Mouse (Mus musculus) midbrain, embryonic 15.5 days (tissue): Measurements from ENCODE around the gene Cic. TPM values are rescaled to one million over a fixed set of nuclear protein-coding genes. Genes with fewer than 3 reads are reported as not detected.

Experiments
- ATAC-seq: fragments of 200-750 bp; cut with Nextera tagmentation; replicated peaks from 2 replicates; pipeline ENCODE4 v1.8.0; 2017; ENCODE audit warnings: moderate TSS enrichment
- H3K27ac ChIP-seq: fragments of 300-500 bp; sonication (generic); 2 replicates; pipeline ENCODE4 v1.5.1; 2015; ENCODE audit warnings: mild to moderate bottlenecking, inconsistent platforms
- H3K27me3 ChIP-seq: fragments of 300-500 bp; sonication (generic); replicated peaks from 2 replicates; pipeline ENCODE4 v1.6.1; 2015; ENCODE audit warnings: inconsistent platforms
- H3K36me3 ChIP-seq: fragments of 300-500 bp; sonication (generic); replicated peaks from 2 replicates; pipeline ENCODE4 v1.6.1; 2015; ENCODE audit warnings: inconsistent platforms
- H3K4me1 ChIP-seq: fragments of 300-500 bp; sonication (generic); 2 replicates; pipeline ENCODE4 v1.6.1; 2015; ENCODE audit warnings: inconsistent platforms
- H3K4me2 ChIP-seq: fragments of 300-500 bp; sonication (generic); 2 replicates; pipeline ENCODE4 v1.6.1; 2015; ENCODE audit warnings: inconsistent platforms, mild to moderate bottlenecking, moderate library complexity
- H3K4me3 ChIP-seq: fragments of 300-500 bp; sonication (generic); 2 replicates; pipeline ENCODE4 v1.5.1; 2015; ENCODE audit warnings: mild to moderate bottlenecking, inconsistent platforms
- H3K9ac ChIP-seq: fragments of 300-500 bp; sonication (generic); 2 replicates; pipeline ENCODE4 v1.6.1; 2015; ENCODE audit warnings: mild to moderate bottlenecking, inconsistent platforms
- H3K9me3 ChIP-seq: fragments of 300-500 bp; sonication (generic); 2 replicates; pipeline ENCODE4 v1.6.1; 2016; ENCODE audit warnings: inconsistent platforms
- WGBS: fragments of 180-500 bp; shearing (Covaris S2); methylation state at CpG from one replicate; pipeline ENCODE4 v1.1.7; 2015; ENCODE audit warnings: mixed read lengths; 5-methylcytosine and 5-hydroxymethylcytosine counted together
- polyA plus RNA-seq: library from polyadenylated mRNA; unstranded; fragments of >200 nt; fragmentation: Nextera tagmentation; extraction: Ambion mirVana; gene quantifications from 2 replicates; pipeline ENCODE4 v1.2.1, GENCODE M21; 2015

The Cic gene
- polyA plus RNA-seq, 1 experiment from 2014 or later: 45.9 TPM

- peaks cover 51% of the 10 kb centered on the region for H3K4me1 ChIP-seq
- H3K36me3 ChIP-seq: peaks cover 29% of the 10 kb centered on the region
- peak; percentile 9; the same call in 1 of the 2 replicates for ATAC-seq
- peak overlapping the region; percentile 74 for H3K9ac ChIP-seq
- H3K27ac ChIP-seq: peak overlapping the region; percentile 99
- WGBS: under 1% methylated on average over 35 of the region's 36 CpGs
- H3K4me3 ChIP-seq: peak overlapping the region; percentile 83
- no peaks in the 10 kb centered on the region for H3K9me3 ChIP-seq
- no peaks in the 10 kb centered on the region for H3K27me3 ChIP-seq
- peak overlapping the region; percentile 90 for H3K4me2 ChIP-seq
Measured at GRCm38 (mm10) chr7:25282731-25283211, 15.3 kb downstream of the Cic start.

- peak overlapping the region; percentile 74 for H3K9ac ChIP-seq
- WGBS: 21% methylated on average over 5 of the region's 5 CpGs
- peak overlapping the region; percentile 83 for H3K4me3 ChIP-seq
- no peaks in the 10 kb centered on the region for H3K27me3 ChIP-seq
- H3K9me3 ChIP-seq: no peaks in the 10 kb centered on the region
- H3K4me1 ChIP-seq: peaks cover 48% of the 10 kb centered on the region
- H3K4me2 ChIP-seq: peak overlapping the region; percentile 90
- peaks cover 38% of the 10 kb centered on the region for H3K36me3 ChIP-seq
- no peak for ATAC-seq
- H3K27ac ChIP-seq: peak overlapping the region; percentile 99
Measured at GRCm38 (mm10) chr7:25283637-25284036, 16.1 kb downstream of the Cic start.

- peak overlapping the region; percentile 99 for H3K27ac ChIP-seq
- peak overlapping the region; percentile 90 for H3K4me2 ChIP-seq
- peaks cover 48% of the 10 kb centered on the region for H3K4me1 ChIP-seq
- ATAC-seq: no peak
- H3K9ac ChIP-seq: peak overlapping the region; percentile 74
- peak overlapping the region; percentile 83 for H3K4me3 ChIP-seq
- peaks cover 43% of the 10 kb centered on the region for H3K36me3 ChIP-seq
- H3K9me3 ChIP-seq: no peaks in the 10 kb centered on the region
- H3K27me3 ChIP-seq: no peaks in the 10 kb centered on the region
- 77% methylated on average over 2 of the region's 2 CpGs for WGBS
Measured at GRCm38 (mm10) chr7:25284171-25284570, 16.7 kb downstream of the Cic start.

GRCm38 (mm10) chr7:25284766-25285165 lies 17.3 kb downstream of the Cic start:
- Histone ChIP-seq H3K9ac (peak overlapping the region; percentile 74), H3K9me3 (no peaks in the 10 kb centered on the region), H3K27me3 (no peaks in the 10 kb centered on the region), H3K4me3 (peak overlapping the region; percentile 83; the same call in 1 of the 2 replicates), H3K36me3 (peaks cover 49% of the 10 kb centered on the region), H3K4me1 (peaks cover 45% of the 10 kb centered on the region), H3K27ac (no peak overlapping the region), H3K4me2 (peak overlapping the region; percentile 90)
- 69% methylated on average over 5 of the region's 5 CpGs for WGBS
- no peak for ATAC-seq

GRCm38 (mm10) chr7:25285511-25286238 lies 18.2 kb downstream of the Cic start:
- Histone ChIP-seq H3K9ac (no peak overlapping the region), H3K36me3 (peaks cover 58% of the 10 kb centered on the region), H3K4me3 (no peak overlapping the region), H3K4me1 (peaks cover 36% of the 10 kb centered on the region), H3K27ac (no peak overlapping the region), H3K4me2 (no peak overlapping the region), H3K9me3 (no peaks in the 10 kb centered on the region), H3K27me3 (no peaks in the 10 kb centered on the region)
- ATAC-seq: no peak
- 89% methylated on average over 20 of the region's 20 CpGs for WGBS

- no peak overlapping the region for H3K27ac ChIP-seq
- peaks cover 66% of the 10 kb centered on the region for H3K36me3 ChIP-seq
- H3K27me3 ChIP-seq: no peaks in the 10 kb centered on the region
- no peak overlapping the region for H3K4me3 ChIP-seq
- no peak overlapping the region for H3K4me2 ChIP-seq
- ATAC-seq: no peak
- H3K4me1 ChIP-seq: peaks cover 26% of the 10 kb centered on the region
- no peaks in the 10 kb centered on the region for H3K9me3 ChIP-seq
- no peak overlapping the region for H3K9ac ChIP-seq
- WGBS: 83% methylated on average over 8 of the region's 8 CpGs
Measured at GRCm38 (mm10) chr7:25286989-25287388, 19.5 kb downstream of the Cic start.

GRCm38 (mm10) chr7:25288011-25288410 lies 20.5 kb downstream of the Cic start:
- H3K4me3 ChIP-seq: no peak overlapping the region
- H3K4me1 ChIP-seq: peaks cover 30% of the 10 kb centered on the region
- H3K9me3 ChIP-seq: no peaks in the 10 kb centered on the region
- H3K27me3 ChIP-seq: no peaks in the 10 kb centered on the region
- ATAC-seq: no peak
- no peak overlapping the region for H3K4me2 ChIP-seq
- H3K36me3 ChIP-seq: peaks cover 72% of the 10 kb centered on the region
- no peak overlapping the region for H3K9ac ChIP-seq
- WGBS: 94% methylated on average over 12 of the region's 12 CpGs
- no peak overlapping the region for H3K27ac ChIP-seq

- H3K4me2 ChIP-seq: no peak overlapping the region
- no peak overlapping the region for H3K9ac ChIP-seq
- peaks cover 80% of the 10 kb centered on the region for H3K36me3 ChIP-seq
- no peaks in the 10 kb centered on the region for H3K27me3 ChIP-seq
- 88% methylated on average over 3 of the region's 3 CpGs for WGBS
- H3K27ac ChIP-seq: no peak overlapping the region
- no peak overlapping the region for H3K4me3 ChIP-seq
- no peaks in the 10 kb centered on the region for H3K9me3 ChIP-seq
- ATAC-seq: no peak
- peaks cover 23% of the 10 kb centered on the region for H3K4me1 ChIP-seq
Measured at GRCm38 (mm10) chr7:25288721-25289120, 21.2 kb downstream of the Cic start.

- WGBS: 92% methylated on average over 3 of the region's 3 CpGs
- H3K4me1 ChIP-seq: peaks cover 15% of the 10 kb centered on the region
- H3K27ac ChIP-seq: no peak overlapping the region
- H3K36me3 ChIP-seq: peaks cover 86% of the 10 kb centered on the region
- H3K4me2 ChIP-seq: no peak overlapping the region
- no peak overlapping the region for H3K9ac ChIP-seq
- no peaks in the 10 kb centered on the region for H3K27me3 ChIP-seq
- H3K9me3 ChIP-seq: no peaks in the 10 kb centered on the region
- H3K4me3 ChIP-seq: no peak overlapping the region
- ATAC-seq: no peak
Measured at GRCm38 (mm10) chr7:25289925-25290324, 22.4 kb downstream of the Cic start.

- H3K4me3 ChIP-seq: no peak overlapping the region
- no peak overlapping the region for H3K27ac ChIP-seq
- no peak for ATAC-seq
- no peak overlapping the region for H3K4me2 ChIP-seq
- H3K27me3 ChIP-seq: no peaks in the 10 kb centered on the region
- peaks cover 85% of the 10 kb centered on the region for H3K36me3 ChIP-seq
- 95% methylated on average over 1 of the region's 1 CpGs for WGBS
- H3K9ac ChIP-seq: no peak overlapping the region
- no peaks in the 10 kb centered on the region for H3K9me3 ChIP-seq
- H3K4me1 ChIP-seq: peaks cover 15% of the 10 kb centered on the region
Measured at GRCm38 (mm10) chr7:25290463-25290862, 23.0 kb downstream of the Cic start.

GRCm38 (mm10) chr7:25290911-25291310 lies 23.4 kb downstream of the Cic start:
- H3K36me3 ChIP-seq: peaks cover 81% of the 10 kb centered on the region
- no peaks in the 10 kb centered on the region for H3K9me3 ChIP-seq
- 91% methylated on average over 2 of the region's 2 CpGs for WGBS
- H3K4me3 ChIP-seq: no peak overlapping the region
- peaks cover 20% of the 10 kb centered on the region for H3K4me1 ChIP-seq
- no peak overlapping the region for H3K9ac ChIP-seq
- H3K27me3 ChIP-seq: no peaks in the 10 kb centered on the region
- H3K4me2 ChIP-seq: no peak overlapping the region
- H3K27ac ChIP-seq: no peak overlapping the region
- ATAC-seq: 0 out of 2 replicates have a peak, but pooled peaks have one; percentile 13

- Histone ChIP-seq H3K27ac (0 out of 2 replicates have a peak overlapping the region, but pooled peaks have one; percentile 13), H3K27me3 (no peaks in the 10 kb centered on the region), H3K9ac (no peak overlapping the region), H3K4me1 (peaks cover 30% of the 10 kb centered on the region), H3K36me3 (peaks cover 69% of the 10 kb centered on the region), H3K4me2 (no peak overlapping the region), H3K9me3 (no peaks in the 10 kb centered on the region), H3K4me3 (no peak overlapping the region)
- no peak for ATAC-seq
- 65% methylated on average over 7 of the region's 7 CpGs for WGBS
Measured at GRCm38 (mm10) chr7:25292107-25292506, 24.6 kb downstream of the Cic start.
